ENCODE assay signal across 8 mouse cellular contexts in the genomic region with DNA sequence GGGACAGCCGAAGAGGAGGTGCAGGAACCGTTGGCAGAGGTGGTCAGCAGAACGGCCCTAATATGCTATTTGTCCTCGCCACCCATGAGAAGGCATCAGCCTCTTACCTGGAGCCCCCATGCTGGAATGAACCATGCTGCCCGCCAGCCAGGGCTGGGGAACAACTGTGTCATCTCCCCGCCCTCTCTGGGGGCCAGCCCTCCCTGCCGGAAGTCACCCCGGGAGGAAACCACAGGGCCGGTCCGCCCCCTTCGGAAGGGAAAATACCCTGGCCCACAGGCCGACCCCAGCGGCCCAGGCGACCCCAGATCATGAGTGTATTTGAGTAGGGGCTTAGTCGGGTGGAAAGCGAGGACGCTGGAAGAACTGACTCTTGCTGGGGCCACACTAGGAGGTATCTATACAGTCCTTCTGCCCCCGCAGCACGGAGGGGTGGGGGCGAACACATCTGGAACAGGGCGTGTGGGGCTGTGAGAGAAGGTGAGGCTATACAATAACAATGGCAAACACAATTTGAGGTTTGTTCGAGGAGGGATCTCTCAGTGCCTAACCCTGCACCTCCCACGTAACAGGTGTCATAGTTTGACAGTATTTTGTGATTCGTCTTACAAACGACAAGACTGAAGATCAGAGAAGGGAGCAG. TPM values are rescaled to one million over a fixed set of nuclear protein-coding genes. Genes with fewer than 3 reads are reported as not detected.
DNase-seq lines count a peak whose midpoint lies in the region; ATAC-seq and TF ChIP-seq lines count a peak whose summit lies in the region.

No protein-coding gene starts in this region.

- H3K36me3 ChIP-seq in E14TG2a.4 (ENCODE audit: insufficient read depth, low read length) (no peaks in the 10 kb centered on the region), macrophage (ENCODE audit: inconsistent target) (no peaks in the 10 kb centered on the region)
- no peaks in the 10 kb centered on the region for H3K36me3 ChIP-seq in embryonic facial prominence, embryonic 10.5 days (replicated peaks)
- no peaks in the 10 kb centered on the region for H3K36me3 ChIP-seq in hindbrain, postnatal 0 days (ENCODE audit: insufficient read depth, low read length)

- peaks cover 64% of the 10 kb centered on the region for H3K27me3 ChIP-seq in E14TG2a.4 (ENCODE audit: insufficient read depth, low read length)
- H3K27me3 ChIP-seq in embryonic facial prominence, embryonic 10.5 days (replicated peaks; ENCODE audit: low read depth, poor library complexity, severe bottlenecking) = peaks cover 76% of the 10 kb centered on the region
- peaks cover 6% of the 10 kb centered on the region; the same call in 1 of the 2 replicates for H3K27me3 ChIP-seq in hindbrain, postnatal 0 days (ENCODE audit: insufficient read depth, low read length)

- no peak for TF ChIP-seq CTCF in E14TG2a.4 (conservative IDR thresholded peaks at IDR 0.05; ENCODE audit: low read length)
- TF ChIP-seq CTCF in hindbrain, postnatal 0 days (IDR thresholded peaks at IDR 0.05; ENCODE audit: low read depth) = no peak

- H3K79me2 ChIP-seq in macrophage (ENCODE audit: inconsistent target) = peaks cover 45% of the 10 kb centered on the region

- H3K9ac ChIP-seq in hindbrain, postnatal 0 days (replicated peaks; ENCODE audit: low read length) = no peak overlapping the region

- no peak for DNase-seq in embryonic facial prominence, embryonic 10.5 days (ENCODE audit: low spot score)
- DNase-seq in hindbrain, postnatal 0 days (ENCODE audit: low spot score) = no peak
- peak; percentile 71 to 77 for DNase-seq in thymus, adult 18-20 months
- no peak for DNase-seq in cerebellum, adult 18-20 months
- no peak for DNase-seq in urinary bladder, adult 2 months (ENCODE audit: low spot score)
- no peak for DNase-seq in adrenal gland, adult 18-20 months (ENCODE audit: low spot score in 2 of 2)

- 8% methylated on average over 25 of the region's 25 CpGs for WGBS in embryonic facial prominence, embryonic 10.5 days
- 13% methylated on average over 25 of the region's 25 CpGs for WGBS in hindbrain, postnatal 0 days
- WGBS in macrophage (ENCODE audit: missing documents) = 4% methylated on average over 25 of the region's 25 CpGs

- peak overlapping the region; percentile 66 for H3K4me3 ChIP-seq in E14TG2a.4 (replicated peaks; ENCODE audit: low read length)
- H3K4me3 ChIP-seq in embryonic facial prominence, embryonic 10.5 days = peak overlapping the region; percentile 28
- H3K4me3 ChIP-seq in hindbrain, postnatal 0 days (ENCODE audit: low read length) = no peak overlapping the region
- peak overlapping the region; percentile 53 for H3K4me3 ChIP-seq in macrophage (ENCODE audit: inconsistent target)

- H3K4me1 ChIP-seq in E14TG2a.4 (replicated peaks; ENCODE audit: low read depth, low read length) = peaks cover 37% of the 10 kb centered on the region
- H3K4me1 ChIP-seq in embryonic facial prominence, embryonic 10.5 days = peaks cover 22% of the 10 kb centered on the region
- H3K4me1 ChIP-seq in hindbrain, postnatal 0 days (ENCODE audit: insufficient read depth, low read length) = 0 out of 2 replicates have a peak, but pooled peaks cover 5% of the 10 kb centered on the region

- H3K27ac ChIP-seq in embryonic facial prominence, embryonic 10.5 days (replicated peaks) = no peak overlapping the region
- H3K27ac ChIP-seq in hindbrain, postnatal 0 days = no peak overlapping the region
- peak overlapping the region; percentile 49 for H3K27ac ChIP-seq in macrophage

- H3K9me3 ChIP-seq in E14TG2a.4 (ENCODE audit: low read length) = peaks cover 5% of the 10 kb centered on the region
- H3K9me3 ChIP-seq in embryonic facial prominence, embryonic 10.5 days = peaks cover 6% of the 10 kb centered on the region; the same call in 1 of the 2 replicates
- no peaks in the 10 kb centered on the region for H3K9me3 ChIP-seq in hindbrain, postnatal 0 days (ENCODE audit: low read length)

- peak overlapping the region; percentile 58 for H3K4me2 ChIP-seq in hindbrain, postnatal 0 days (ENCODE audit: low read depth, low read length)

- ATAC-seq in hindbrain, postnatal 0 days = peak; percentile 5; the same call in 1 of the 2 replicates

RNA-seq across cellular contexts. Expression of a gene that starts 47.1 kb away (rescaled TPM):
- 4.9 and 6.2 TPM in 2 replicates for polyA plus RNA-seq in embryonic facial prominence, embryonic 10.5 days (2016; fragmentation: Nextera tagmentation; extraction: Ambion mirVana)
- 3.9 and 4.7 TPM in 2 replicates for total RNA-seq in hindbrain, postnatal 0 days (2014; rRNA removed)
- 14.4 and 20.2 TPM in 2 replicates for polyA plus RNA-seq in hindbrain, postnatal 0 days (2015; fragmentation: Nextera tagmentation; extraction: Ambion mirVana)
- total RNA-seq in macrophage (2018; cell fraction: chromatin; rRNA removed) = 100 to 1,000 TPM in 11 of 26 experiments, 10 to 100 TPM in 14, 1 to 10 TPM in 1; 5.2 to 291 (median 63.5) TPM
- total RNA-seq in macrophage (2018; cell fraction: cytosol; rRNA removed) = 10 to 100 TPM; 10.0 to 91.8 (median 32.8) TPM
- total RNA-seq in macrophage (2018; cell fraction: nucleus; rRNA removed) = 100 to 1,000 TPM in 8 of 26 experiments, 10 to 100 TPM in 18; 10.8 to 160 (median 53.8) TPM
- polyA plus RNA-seq in macrophage (2018) = 10.3 to 30.9 TPM (median 23.9 TPM) in 3 replicates
- polyA plus RNA-seq in urinary bladder, adult 2 months (2012; rRNA removed) = 0.65 and 1.0 TPM in 2 replicates
- under 1 TPM; 0.56 to 0.61 TPM for total RNA-seq in adrenal gland, adult 18-20 months (2021)

Comparison
In these comparisons a context has a peak if more than half of its experiments do, and no peak if none do; other contexts are left out.
1. DNase-seq: peak in thymus, adult 18-20 months (2 of 2); none in embryonic facial prominence, embryonic 10.5 days (single experiment), hindbrain, postnatal 0 days (single experiment), cerebellum, adult 18-20 months (0 of 2), urinary bladder, adult 2 months (single experiment) and adrenal gland, adult 18-20 months (0 of 2).